Mouse (Mus musculus): ENCODE measurements around the gene Llph. TPM values are rescaled to one million over a fixed set of nuclear protein-coding genes. Genes with fewer than 3 reads are reported as not detected.
"Not testable (repeated sequence)": the region's sequence is repeated elsewhere in the genome, so short reads cannot be mapped to it uniquely, and the experiment has no call there.

The Llph gene
- polyA plus RNA-seq, 1 experiment from 2014 or later, result 31.7 TPM

DNA sequence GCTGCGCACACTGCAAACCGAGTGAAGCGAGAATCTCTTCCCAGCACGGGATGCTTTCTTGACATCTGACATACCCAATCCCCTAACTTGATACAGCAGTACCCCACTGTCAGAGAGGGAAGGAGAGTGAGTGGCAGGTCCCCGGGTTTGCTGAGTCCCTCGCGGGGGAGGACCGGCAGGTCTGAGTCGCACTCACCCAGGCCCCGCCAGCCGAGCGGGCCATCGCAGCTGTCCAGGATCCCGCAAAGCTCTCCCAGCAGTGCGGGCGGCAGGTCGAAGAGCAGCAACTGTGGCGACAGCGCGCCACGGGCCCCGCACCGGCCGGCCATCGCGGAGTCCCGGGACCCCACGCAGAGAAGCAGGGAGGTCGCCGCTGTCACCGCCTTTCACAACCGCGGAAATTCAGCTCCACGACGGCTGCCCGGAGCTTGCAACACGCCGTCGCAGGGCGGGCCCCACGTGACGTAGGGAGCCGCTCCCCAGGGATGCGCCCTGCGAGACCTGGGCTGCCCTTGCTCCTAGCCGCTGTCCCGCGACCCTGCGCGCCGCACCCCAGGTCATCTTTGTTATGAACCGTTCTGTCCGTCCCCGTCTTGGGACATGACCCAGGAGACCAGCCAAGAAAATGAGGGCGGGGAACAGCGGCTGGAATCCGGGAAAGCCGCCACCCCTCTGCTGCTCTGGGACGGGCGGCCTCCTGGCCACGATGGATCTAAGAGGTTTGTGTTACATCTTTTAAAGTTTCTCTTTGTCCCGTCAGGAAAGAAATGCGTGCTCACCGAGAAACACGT, 25.5 kb upstream of the Llph start, which contains the start of gene Tmbim4:
Gene Tmbim4, plus strand, starts transcription at position 460 of the 791 bp plus-strand sequence.
- peak within 1 kb of the TSS; percentile 85 for H3K4me2 ChIP-seq
- H3K4me3 ChIP-seq, result peak within 1 kb of the TSS; percentile 54
- no peak within 1 kb of the TSS for H3K27ac ChIP-seq (ENCODE audit: poor library complexity, severe bottlenecking)
- WGBS, result 1% methylated on average over 62 of the region's 65 CpGs
- peaks cover 15% of the 10 kb centered on the region; the same call in 1 of the 2 replicates for H3K27me3 ChIP-seq (replicated peaks)
- peak within 1 kb of the TSS; percentile 35 for H3K9ac ChIP-seq
- ATAC-seq (ENCODE audit: insufficient number of reproducible peaks, low FRiP score), result peak; percentile 80
- H3K9me3 ChIP-seq (replicated peaks), result no peaks in the 10 kb centered on the region
- no peaks in the 10 kb centered on the region for H3K36me3 ChIP-seq
- 0 out of 2 replicates have a peak, but pooled peaks cover 4% of the 10 kb centered on the region for H3K4me1 ChIP-seq (replicated peaks)

DNA sequence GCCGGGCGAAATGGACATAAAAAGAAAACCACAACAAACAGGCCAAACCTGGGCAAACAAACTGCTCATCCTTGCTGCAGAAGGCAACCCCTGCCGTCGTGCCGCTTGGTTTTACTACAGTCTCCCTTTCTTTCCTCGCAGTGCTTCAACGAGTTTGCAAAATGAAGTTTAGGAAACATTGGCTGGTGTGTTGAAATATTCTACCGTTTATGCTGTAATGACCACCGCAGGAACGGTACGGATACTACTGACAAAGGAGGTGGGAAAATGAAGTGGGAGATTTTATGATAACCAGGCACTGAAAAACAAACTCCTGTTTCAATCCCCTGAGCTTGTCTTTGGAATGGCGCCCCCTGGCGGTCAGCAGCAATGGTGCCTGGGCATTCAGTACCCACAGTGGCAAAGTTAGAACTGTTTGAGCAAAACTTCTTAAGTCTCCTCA, 24.9 kb upstream of the Llph start, which contains the start of gene Irak3:
Gene Irak3, minus strand, starts transcription at position 170 of the 442 bp plus-strand sequence.
- no peak within 1 kb of the TSS for H3K27ac ChIP-seq (ENCODE audit: poor library complexity, severe bottlenecking)
- peak within 1 kb of the TSS; percentile 54 for H3K4me3 ChIP-seq
- H3K9ac ChIP-seq, result peak within 1 kb of the TSS; percentile 35
- H3K27me3 ChIP-seq (replicated peaks), result peaks cover 15% of the 10 kb centered on the region; the same call in 1 of the 2 replicates
- no peaks in the 10 kb centered on the region for H3K9me3 ChIP-seq (replicated peaks)
- WGBS, result 2% methylated on average over 13 of the region's 13 CpGs
- ATAC-seq (ENCODE audit: insufficient number of reproducible peaks, low FRiP score), result no peak
- H3K36me3 ChIP-seq, result no peaks in the 10 kb centered on the region
- 0 out of 2 replicates have a peak, but pooled peaks cover 4% of the 10 kb centered on the region for H3K4me1 ChIP-seq (replicated peaks)
- H3K4me2 ChIP-seq, result peak within 1 kb of the TSS; percentile 85

GRCm38 (mm10) chr10:120202467-120203250, 24.2 kb upstream of the Llph start:
- WGBS, result 70% methylated on average over 16 of the region's 16 CpGs
- Histone ChIP-seq H3K4me2 (peak overlapping the region; percentile 85), H3K36me3 (no peaks in the 10 kb centered on the region), H3K27ac (ENCODE audit: poor library complexity, severe bottlenecking) (no peak overlapping the region), H3K27me3 (replicated peaks) (peaks cover 8% of the 10 kb centered on the region; the same call in 1 of the 2 replicates), H3K9me3 (replicated peaks) (no peaks in the 10 kb centered on the region), H3K4me3 (no peak overlapping the region), H3K4me1 (replicated peaks) (0 out of 2 replicates have a peak, but pooled peaks cover 4% of the 10 kb centered on the region), H3K9ac (no peak overlapping the region)
- no peak for ATAC-seq (ENCODE audit: insufficient number of reproducible peaks, low FRiP score)

DNA sequence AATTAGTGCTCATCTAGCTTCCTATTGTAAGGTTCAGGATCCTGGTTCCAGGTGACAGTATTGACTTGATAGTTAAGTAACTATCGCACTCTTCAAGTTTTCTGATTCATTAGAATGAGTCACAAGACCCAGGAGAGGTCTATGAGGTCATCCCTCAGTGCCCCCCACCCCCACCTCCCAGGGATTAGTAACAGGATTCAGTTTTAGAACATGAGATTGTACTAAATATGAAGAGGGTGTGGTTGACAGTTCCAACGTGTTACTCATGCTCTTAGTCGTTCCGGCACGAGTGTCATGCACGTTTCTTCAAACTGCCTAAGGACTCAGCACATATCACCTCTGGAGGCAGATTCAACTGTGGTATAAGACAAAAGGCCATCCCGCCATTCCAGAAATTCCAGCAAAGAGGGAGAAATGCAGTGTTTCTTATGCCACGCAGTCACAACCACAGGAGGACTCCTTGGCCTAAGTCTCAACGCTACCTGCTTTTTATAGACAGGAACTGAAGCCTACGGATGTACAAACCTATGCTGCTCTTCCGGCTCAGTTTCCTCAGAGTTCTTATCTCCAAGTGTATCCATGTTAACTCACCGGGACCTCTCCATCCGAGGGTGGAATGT, 22.2 kb upstream of the Llph start:
- Histone ChIP-seq H3K27me3 (replicated peaks) (no peaks in the 10 kb centered on the region), H3K9ac (no peak overlapping the region), H3K36me3 (no peaks in the 10 kb centered on the region), H3K9me3 (replicated peaks) (no peaks in the 10 kb centered on the region), H3K4me1 (replicated peaks) (peaks cover 8% of the 10 kb centered on the region; the same call in 1 of the 2 replicates), H3K4me3 (no peak overlapping the region), H3K4me2 (no peak overlapping the region), H3K27ac (ENCODE audit: poor library complexity, severe bottlenecking) (no peak overlapping the region)
- no peak for ATAC-seq (ENCODE audit: insufficient number of reproducible peaks, low FRiP score)
- 69% methylated on average over 13 of the region's 13 CpGs for WGBS

DNA sequence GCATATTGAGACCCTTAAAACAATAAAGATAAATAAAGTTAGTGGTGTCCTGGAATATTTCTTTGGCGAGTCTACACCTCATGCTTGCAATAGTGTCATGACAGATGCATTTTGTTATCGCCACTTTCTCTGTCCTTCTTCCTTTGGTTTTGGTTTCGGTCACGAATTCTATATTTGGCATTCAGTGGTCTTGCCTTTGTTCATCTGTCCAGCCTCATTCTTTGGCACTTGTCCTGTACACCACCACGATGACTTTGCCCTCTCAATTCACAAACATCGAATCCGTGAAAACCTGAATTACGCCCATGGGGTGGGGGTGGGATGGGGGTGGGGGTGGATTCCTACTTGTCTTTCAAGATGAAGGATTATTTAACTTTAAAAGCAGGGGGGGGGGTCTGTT, 18.9 kb upstream of the Llph start:
- H3K4me2 ChIP-seq, result no peak overlapping the region
- 80% methylated on average over 8 of the region's 8 CpGs for WGBS
- no peak overlapping the region for H3K27ac ChIP-seq (ENCODE audit: poor library complexity, severe bottlenecking)
- ATAC-seq (ENCODE audit: insufficient number of reproducible peaks, low FRiP score), result no peak
- peaks cover 6% of the 10 kb centered on the region for H3K9me3 ChIP-seq (replicated peaks)
- peaks cover 8% of the 10 kb centered on the region; the same call in 1 of the 2 replicates for H3K4me1 ChIP-seq (replicated peaks)
- H3K36me3 ChIP-seq, result peaks cover 10% of the 10 kb centered on the region
- no peaks in the 10 kb centered on the region for H3K27me3 ChIP-seq (replicated peaks)
- H3K4me3 ChIP-seq, result no peak overlapping the region
- H3K9ac ChIP-seq, result no peak overlapping the region

- peak overlapping the region; percentile 95 for H3K4me3 ChIP-seq
- peak; percentile 92 for ATAC-seq (ENCODE audit: insufficient number of reproducible peaks, low FRiP score)
- H3K27me3 ChIP-seq (replicated peaks), result no peaks in the 10 kb centered on the region
- peak overlapping the region; percentile 92 for H3K9ac ChIP-seq
- H3K27ac ChIP-seq (ENCODE audit: poor library complexity, severe bottlenecking), result no peak overlapping the region
- WGBS, result 3% methylated on average over 53 of the region's 53 CpGs
- peaks cover 8% of the 10 kb centered on the region; the same call in 1 of the 2 replicates for H3K4me1 ChIP-seq (replicated peaks)
- H3K9me3 ChIP-seq (replicated peaks), result peaks cover 6% of the 10 kb centered on the region
- peak overlapping the region; percentile 85 for H3K4me2 ChIP-seq
- H3K36me3 ChIP-seq, result peaks cover 10% of the 10 kb centered on the region
These were observed 18.0 kb upstream of the Llph start for GRCm38 (mm10) chr10:120208575-120209538.

GRCm38 (mm10) chr10:120209539-120209925, 17.3 kb upstream of the Llph start:
- Histone ChIP-seq H3K36me3 (peaks cover 10% of the 10 kb centered on the region), H3K27ac (ENCODE audit: poor library complexity, severe bottlenecking) (no peak overlapping the region), H3K27me3 (replicated peaks) (no peaks in the 10 kb centered on the region), H3K4me2 (peak overlapping the region; percentile 85), H3K4me3 (peak overlapping the region; percentile 95), H3K9ac (no peak overlapping the region; the same call in 1 of the 2 replicates), H3K4me1 (replicated peaks) (peaks cover 8% of the 10 kb centered on the region; the same call in 1 of the 2 replicates), H3K9me3 (replicated peaks) (peaks cover 6% of the 10 kb centered on the region)
- WGBS, result 72% methylated on average over 6 of the region's 6 CpGs
- ATAC-seq (ENCODE audit: insufficient number of reproducible peaks, low FRiP score), result no peak

GRCm38 (mm10) chr10:120210096-120210495, 16.8 kb upstream of the Llph start:
- Histone ChIP-seq H3K4me2 (peak overlapping the region; percentile 85; the same call in 1 of the 2 replicates), H3K9ac (no peak overlapping the region), H3K4me1 (replicated peaks) (peaks cover 8% of the 10 kb centered on the region; the same call in 1 of the 2 replicates), H3K4me3 (no peak overlapping the region), H3K9me3 (replicated peaks) (peaks cover 6% of the 10 kb centered on the region), H3K27me3 (replicated peaks) (no peaks in the 10 kb centered on the region), H3K36me3 (peaks cover 10% of the 10 kb centered on the region), H3K27ac (ENCODE audit: poor library complexity, severe bottlenecking) (no peak overlapping the region)
- no peak for ATAC-seq (ENCODE audit: insufficient number of reproducible peaks, low FRiP score)
- 84% methylated on average over 3 of the region's 3 CpGs for WGBS

DNA sequence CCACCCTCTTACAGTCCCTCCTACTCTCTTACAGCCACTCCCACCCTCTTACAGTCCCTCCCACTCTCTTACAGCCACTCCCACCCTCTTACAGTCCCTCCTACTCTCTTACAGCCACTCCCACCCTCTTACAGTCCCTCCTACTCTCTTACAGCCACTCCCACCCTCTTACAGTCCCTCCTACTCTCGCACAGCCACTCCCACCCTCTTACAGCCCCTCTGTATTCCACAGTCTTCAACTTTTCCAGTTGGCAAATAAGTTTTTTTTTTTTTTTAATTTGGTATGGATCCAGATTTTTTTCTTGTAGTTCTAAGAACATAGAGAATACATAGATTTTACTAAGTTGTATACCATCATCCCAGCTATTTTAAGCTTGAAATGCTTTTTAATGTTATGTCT, 9.8 kb upstream of the Llph start:
- not testable (repeated sequence) for H3K4me3 ChIP-seq; H3K9me3 ChIP-seq (replicated peaks); H3K9ac ChIP-seq; H3K27ac ChIP-seq (ENCODE audit: poor library complexity, severe bottlenecking); ATAC-seq (ENCODE audit: insufficient number of reproducible peaks, low FRiP score); H3K4me2 ChIP-seq; H3K4me1 ChIP-seq (replicated peaks); H3K27me3 ChIP-seq (replicated peaks)
- H3K36me3 ChIP-seq, result peaks cover 23% of the 10 kb centered on the region
- 72% methylated on average over 1 of the region's 1 CpGs for WGBS

GRCm38 (mm10) chr10:120218996-120219395, 7.9 kb upstream of the Llph start:
- peaks cover 28% of the 10 kb centered on the region for H3K36me3 ChIP-seq
- H3K4me1 ChIP-seq (replicated peaks), result no peaks in the 10 kb centered on the region
- no peak for ATAC-seq (ENCODE audit: insufficient number of reproducible peaks, low FRiP score)
- no peak overlapping the region for H3K9ac ChIP-seq
- no peak overlapping the region for H3K4me2 ChIP-seq
- no peak overlapping the region for H3K4me3 ChIP-seq
- H3K9me3 ChIP-seq (replicated peaks), result no peaks in the 10 kb centered on the region
- H3K27ac ChIP-seq (ENCODE audit: poor library complexity, severe bottlenecking), result no peak overlapping the region
- no peaks in the 10 kb centered on the region for H3K27me3 ChIP-seq (replicated peaks)
- WGBS, result 91% methylated on average over 10 of the region's 10 CpGs
